Mouse (Mus musculus) ES-Bruce4 (cell line): Measurements from ENCODE around the gene Klc3.

Experiments used
- CTCF ChIP-seq: IDR thresholded peaks from one replicate; pipeline ENCODE4 v1.8.1; 2011; ENCODE audit warnings: low read depth, low read length
- POLR2A ChIP-seq: IDR thresholded peaks from one replicate; pipeline ENCODE4 v1.8.1; 2011; ENCODE audit warnings: low read length; ENCODE audit not compliant: insufficient read depth

DNA sequence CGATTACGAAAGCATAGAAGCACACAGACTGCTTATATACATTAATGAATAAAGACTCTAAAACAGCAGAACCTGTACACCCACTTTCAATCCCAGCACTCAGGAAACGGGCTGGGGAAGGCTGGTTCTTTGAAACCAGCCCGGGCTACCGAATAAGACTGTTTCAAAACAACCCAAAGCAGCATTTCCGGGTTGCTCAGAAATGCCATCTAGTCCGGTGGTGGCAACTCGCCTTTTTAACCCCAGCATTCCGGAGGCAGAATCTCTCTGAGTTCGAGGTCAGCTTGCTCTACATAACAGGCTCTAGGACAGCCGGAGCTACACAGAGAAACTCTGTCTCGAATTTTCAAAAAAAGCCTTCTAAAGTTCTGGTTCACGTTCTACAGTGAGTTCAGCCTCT, 45.3 kb downstream of the Klc3 start:
- TF ChIP-seq CTCF (no peak), POLR2A (no peak)
